Mouse (Mus musculus): Measurements from ENCODE around the gene Lrig3. TPM values are rescaled to one million over a fixed set of nuclear protein-coding genes. Genes with fewer than 3 reads are reported as not detected.

Lrig3 gene
- total RNA-seq, 2 experiments from 2014 or later, result not detected

DNA sequence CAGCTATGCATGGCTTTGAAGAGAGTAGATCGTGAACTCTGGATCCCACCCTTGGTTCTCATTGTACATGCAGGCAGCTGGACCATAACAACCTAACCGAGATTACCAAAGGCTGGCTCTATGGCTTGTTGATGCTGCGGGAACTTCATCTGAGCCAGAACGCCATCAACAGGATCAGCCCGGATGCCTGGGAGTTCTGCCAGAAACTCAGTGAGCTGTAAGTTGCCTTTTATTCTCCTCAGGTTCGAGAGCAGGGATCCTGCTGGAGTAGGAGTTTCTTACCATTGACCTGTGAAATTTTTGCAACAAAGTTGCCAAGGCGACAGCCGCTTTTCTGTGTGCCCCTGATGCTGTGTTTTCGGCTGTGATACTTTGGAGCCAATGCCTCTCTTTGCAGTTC is 31.0 kb downstream of the Lrig3 start:
- no peak for ATAC-seq (replicated peaks; ENCODE audit: low FRiP score, poor library complexity, severe bottlenecking)

DNA sequence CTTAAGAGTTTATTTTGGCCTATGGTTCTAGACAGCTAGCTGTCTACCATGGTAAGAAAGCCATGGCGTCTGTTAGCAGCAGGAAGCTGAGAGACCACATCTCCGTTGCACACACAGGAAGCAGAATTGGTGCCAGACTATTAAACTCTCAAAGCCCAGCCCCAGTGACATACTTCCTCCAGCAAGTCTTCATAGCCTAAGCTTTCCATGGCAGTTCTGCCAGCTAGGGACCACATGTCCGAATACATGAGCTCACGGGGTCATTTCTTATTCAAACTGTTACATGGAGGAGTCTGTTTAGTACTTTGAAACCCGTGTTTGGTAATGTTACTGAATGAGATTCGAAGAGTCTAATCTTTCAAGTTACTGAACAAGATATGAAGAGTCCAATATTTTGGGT is 33.6 kb downstream of the Lrig3 start:
- no peak for ATAC-seq (replicated peaks; ENCODE audit: low FRiP score, poor library complexity, severe bottlenecking)

DNA sequence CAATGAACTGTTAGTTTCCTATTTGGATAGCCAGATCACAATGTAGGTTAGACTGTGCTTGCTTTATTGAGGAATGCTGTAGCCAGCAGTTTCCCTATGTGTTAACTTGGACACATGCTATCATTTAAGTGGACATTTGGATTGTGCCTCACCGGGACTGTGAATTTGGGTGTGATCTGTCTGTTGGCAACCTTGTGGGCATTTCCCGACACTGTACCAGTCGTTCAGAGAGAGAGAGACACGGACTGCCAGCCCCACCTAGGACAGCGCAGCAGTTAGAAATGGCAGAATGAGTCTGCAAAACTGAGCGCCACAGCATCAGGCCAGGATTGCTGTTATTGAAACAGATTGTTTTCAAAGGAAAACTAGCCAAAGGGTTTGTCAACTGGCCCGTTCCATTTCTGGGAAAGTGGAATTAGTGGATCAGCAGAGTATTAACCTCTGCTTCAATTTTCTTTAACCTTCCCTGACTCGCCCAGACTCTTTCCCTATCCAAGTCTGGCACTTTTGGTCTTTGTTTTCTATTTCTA is 35.0 kb downstream of the Lrig3 start:
- ATAC-seq (replicated peaks; ENCODE audit: low FRiP score, poor library complexity, severe bottlenecking), result no peak

DNA sequence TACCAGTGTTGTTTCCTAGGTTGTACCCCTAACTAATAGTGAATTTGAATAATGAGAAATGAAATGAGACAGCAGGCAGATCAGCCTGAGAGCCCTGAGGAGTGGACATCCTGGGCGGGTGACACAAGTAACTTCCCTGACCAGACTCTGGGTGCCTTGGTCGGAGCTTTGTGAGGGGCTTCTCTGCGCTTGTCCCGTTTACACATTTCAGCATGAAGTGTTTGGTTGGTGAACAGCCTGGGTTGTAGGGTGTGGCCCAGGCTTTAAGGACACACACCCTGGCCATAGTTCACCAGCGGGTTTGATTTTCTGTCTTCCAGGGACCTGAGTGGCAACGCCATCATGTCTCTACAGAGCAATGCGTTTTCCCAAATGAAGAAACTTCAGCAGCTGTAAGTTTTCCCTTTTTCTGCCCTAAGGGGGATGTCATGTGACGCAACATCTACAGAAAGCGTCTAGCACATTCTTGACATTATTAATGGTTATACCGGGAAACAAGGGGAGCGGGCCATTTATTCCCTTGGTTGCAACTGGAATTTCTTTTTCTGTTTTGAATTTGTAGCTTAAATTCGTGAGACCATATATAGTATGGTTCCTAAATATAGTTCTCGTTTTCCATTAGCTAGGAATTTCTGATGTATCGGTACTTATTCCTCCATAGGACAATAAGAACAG is 36.2 kb downstream of the Lrig3 start:
- no peak for ATAC-seq (replicated peaks; ENCODE audit: low FRiP score, poor library complexity, severe bottlenecking)

DNA sequence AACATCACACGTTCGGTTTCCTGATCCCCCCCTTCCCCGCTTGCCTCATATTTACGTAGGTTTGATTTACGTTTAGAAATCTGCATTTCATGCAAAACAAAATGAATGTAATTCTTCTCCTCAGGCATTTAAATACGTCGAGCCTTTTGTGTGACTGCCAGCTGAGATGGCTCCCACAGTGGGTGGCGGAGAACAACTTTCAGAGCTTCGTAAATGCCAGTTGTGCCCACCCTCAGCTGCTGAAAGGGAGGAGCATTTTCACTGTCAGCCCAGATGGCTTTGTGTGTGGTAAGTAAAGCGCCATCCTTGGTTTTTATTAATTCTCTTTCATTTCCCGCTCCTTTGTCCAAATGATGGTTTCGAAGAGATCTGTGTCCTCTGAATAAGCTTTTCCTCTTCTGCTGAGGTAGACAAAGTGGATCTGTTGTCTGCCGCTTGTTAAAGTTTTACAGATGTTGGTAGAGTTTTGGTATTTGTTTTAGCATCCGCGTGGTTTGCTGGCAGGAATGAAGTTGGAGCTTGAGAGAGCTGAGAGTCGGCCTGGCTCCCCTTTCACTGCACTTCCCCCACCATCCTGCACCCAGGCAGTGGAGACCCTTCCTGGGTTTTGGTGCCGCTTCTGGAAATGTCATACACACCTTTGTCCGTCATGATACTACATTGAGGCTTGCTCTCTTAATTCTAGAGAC is 37.0 kb downstream of the Lrig3 start:
- no peak for ATAC-seq (replicated peaks; ENCODE audit: low FRiP score, poor library complexity, severe bottlenecking)

DNA sequence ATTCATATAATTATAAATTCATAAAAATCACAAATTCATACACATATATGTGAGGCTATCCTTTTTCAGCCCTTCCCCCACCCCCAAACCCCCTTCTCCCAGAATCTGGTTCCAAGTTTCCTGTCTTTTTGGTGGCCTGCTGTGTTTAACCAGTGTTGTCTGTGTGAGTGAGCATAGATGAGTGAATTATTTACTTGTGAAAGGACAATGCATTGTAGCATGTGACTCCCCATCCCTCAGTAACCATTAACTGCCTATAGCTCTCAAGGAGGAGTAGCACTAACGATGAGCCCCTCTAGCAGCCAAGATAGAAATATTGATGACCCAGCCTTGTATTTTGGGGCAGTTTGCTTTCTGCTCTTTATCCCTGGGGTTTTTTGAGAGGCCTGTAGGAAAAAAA is 37.9 kb downstream of the Lrig3 start:
- no peak for ATAC-seq (replicated peaks; ENCODE audit: low FRiP score, poor library complexity, severe bottlenecking)

DNA sequence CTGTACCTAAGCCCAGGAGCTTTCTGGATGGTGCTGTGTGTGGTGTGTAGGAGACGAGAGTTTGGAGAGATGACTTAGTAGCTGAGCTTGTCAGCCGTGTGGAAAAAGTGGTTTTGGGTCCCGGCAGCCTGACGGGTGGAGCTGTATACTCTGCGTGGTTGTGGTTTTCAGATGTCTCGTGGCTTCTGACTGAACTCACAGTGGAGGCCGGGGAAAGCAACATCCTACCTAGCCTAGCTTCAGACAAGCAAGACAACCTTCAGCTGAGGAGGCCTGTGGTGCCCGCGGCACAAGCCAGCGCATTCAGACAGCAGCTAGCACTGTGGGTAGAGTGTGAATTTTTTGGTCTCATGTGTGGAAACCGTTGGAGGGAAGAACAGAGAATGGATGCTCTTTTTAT is 47.7 kb downstream of the Lrig3 start:
- no peak for ATAC-seq (replicated peaks; ENCODE audit: low FRiP score, poor library complexity, severe bottlenecking)

DNA sequence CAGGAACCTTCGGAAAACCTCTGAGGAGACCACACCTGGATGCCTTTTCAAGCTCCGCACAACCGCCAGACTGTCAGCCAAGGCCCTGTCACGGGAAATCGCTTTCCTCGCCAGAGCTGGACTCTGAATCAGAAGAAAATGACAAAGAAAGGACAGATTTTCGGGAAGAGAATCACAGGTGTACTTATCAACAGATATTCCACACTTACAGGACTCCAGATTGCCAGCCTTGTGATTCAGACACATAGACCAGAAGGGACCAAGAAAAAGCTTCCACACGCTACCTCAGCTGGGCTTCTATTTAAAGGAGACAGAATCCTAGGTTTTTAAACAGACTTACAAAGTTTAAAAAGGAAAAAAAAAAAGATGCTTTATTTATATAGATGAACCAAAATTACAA is 48.7 kb downstream of the Lrig3 start:
- no peak for ATAC-seq (replicated peaks; ENCODE audit: low FRiP score, poor library complexity, severe bottlenecking)

DNA sequence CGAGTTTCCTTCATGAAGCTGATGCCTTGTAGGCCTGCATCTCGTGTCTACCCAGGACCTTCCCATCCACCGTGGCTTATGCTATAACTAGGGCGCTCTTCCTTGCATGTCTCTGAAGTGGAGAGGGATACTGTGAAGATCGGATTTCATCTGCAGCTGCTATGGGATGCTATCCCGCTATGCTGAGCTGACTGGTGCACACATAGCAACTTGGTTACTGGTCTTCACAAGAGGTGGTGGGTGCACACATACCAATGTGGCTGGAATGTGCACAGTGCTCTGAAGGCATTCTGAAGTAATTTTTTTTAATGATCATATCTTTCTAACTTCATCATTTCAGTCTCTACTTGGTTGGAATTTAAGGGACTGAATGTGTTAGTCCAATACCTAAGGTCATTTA is 49.7 kb downstream of the Lrig3 start:
- ATAC-seq (replicated peaks; ENCODE audit: low FRiP score, poor library complexity, severe bottlenecking), result no peak

DNA sequence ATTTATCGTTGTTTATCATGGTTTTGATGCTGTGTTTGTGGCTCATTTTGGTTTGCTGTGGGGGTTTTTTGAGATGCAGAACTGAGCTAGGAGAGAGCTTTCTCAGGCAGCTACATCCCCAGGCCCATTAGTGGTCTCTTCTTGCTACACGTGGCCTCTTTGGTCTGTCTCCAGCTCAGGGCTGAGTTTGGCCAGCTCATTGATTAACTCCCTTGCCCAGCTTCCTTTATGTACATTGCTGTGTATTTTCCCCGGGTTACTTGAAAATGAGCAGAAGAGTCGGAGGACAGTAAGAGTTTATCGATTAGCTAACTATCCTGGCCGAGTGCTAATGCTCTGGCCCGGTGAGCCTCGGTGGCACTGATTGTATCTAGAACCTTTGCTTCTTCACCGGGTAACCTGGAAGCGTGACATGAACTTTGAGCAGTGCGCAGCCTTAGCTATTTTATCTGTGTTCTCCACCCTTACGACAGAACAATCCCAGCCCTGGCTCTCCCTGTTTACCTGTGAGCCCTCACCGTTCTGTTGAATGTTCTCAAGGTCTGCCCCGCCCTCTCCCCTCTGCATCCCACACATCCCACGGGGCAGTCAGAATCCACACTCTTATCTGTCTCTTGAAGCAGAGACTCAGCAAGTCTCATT is 53.5 kb downstream of the Lrig3 start:
- no peak for ATAC-seq (replicated peaks; ENCODE audit: low FRiP score, poor library complexity, severe bottlenecking)

DNA sequence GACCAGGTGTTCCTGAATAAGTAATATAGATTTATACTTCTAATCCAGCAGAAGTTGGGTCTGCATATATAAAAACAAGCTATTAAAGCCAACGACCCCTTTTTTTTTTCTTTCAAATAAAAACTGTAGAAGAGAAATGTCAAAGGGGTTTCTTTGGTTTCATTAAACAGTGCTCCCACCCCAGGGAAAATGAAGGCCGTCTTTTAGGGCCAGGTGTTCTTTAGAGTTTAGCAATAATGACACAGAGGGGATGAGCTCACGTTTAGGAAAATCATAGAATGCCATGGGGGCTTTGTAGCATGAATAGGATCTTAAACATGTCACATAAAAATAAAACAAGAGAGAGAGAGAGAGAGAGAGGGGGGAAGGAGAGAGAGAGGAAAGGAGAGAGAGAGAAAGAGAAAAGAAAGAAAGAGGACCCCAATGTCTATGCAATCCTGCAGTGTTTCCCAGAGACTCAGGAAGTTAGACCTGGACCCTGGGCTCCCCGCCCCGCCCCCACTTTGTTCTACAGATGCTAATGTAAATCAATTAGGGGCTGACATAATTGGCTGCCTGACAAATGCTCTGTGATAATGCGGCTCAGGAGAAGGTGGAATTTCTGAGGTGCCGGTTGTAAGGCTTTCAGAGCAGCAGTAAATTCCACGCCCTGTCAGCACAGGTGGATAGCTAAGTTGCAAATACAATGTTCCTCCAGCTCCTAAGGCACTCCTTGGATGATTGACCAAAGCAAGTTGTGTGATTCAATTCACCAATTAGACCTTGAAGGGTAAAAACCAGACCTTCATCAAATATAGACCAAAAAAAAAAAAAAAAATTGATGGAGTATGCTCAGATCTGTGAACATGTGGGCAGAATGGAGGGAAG is 62.8 kb downstream of the Lrig3 start:
- ATAC-seq (replicated peaks; ENCODE audit: low FRiP score, poor library complexity, severe bottlenecking), result no peak

DNA sequence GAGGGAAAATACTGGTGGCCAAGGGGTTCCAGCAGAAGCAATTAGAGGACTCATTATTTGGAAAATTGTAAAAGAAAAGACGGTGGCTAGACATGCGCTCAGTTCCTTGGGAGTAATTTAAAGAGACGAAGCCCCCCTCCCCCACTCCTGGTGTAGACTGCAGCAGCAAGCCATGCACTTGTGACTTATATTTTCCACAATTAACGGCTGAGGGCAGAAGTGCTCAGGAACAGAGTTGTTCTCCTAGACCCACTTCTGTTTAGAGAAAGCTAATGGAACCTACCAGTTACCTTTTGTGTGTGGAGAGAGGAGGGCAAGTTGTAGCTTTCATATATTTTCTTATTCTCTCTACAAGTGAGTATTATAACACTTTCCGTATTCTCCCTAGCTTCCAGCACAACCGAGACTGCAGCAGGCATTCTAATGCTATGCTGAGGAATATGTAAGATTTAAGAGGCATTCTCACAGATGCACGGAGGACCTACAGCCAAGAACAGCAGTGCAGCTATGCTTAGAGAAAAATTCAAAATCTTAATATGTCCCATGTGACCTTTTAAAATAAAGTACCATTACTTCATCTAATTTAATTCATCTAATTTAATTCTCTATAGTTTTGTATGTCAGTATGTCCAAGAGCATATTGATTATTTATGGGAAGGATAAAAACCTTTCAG is 63.6 kb downstream of the Lrig3 start:
- ATAC-seq (replicated peaks; ENCODE audit: low FRiP score, poor library complexity, severe bottlenecking), result no peak

DNA sequence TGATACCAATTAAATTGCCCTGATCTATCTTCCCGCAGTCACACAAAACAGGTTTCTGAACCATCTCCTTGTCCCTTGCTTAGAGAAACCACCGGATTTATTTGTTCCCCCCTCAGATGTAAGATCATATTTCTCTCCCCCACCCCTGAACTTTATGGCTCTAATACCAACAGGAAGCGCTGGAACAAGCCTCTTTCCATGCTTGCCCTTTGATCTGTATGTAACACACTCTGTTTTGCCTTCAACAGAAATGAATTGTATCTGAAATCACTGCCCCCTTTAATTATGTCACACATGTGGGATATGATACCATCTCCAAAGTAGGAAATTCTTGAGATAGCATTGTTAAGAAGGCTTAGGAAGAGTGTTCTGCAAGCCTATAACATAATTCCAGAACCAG is 90.9 kb downstream of the Lrig3 start:
- ATAC-seq (replicated peaks; ENCODE audit: low FRiP score, poor library complexity, severe bottlenecking), result no peak

DNA sequence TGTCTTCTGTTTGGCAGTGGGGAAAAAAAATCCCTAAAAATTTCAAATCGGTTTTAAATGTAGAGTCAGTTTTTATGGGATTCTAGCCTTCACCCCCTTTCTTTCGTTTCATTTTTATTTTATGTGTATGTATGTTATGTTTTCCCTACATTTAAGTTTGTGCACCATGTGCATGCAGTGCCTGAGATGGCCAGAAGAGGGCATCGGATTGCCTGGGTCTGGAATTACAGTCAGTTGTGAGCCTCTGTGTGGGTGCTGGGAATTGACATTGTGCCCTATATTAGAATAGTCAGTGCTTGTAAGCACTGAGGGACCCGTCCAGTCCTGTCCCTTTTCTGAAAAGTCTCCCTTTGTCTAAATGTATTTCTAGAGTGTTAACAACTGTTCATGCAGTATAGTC is 96.8 kb downstream of the Lrig3 start:
- no peak for ATAC-seq (replicated peaks; ENCODE audit: low FRiP score, poor library complexity, severe bottlenecking)

All from erythroid progenitor cell, adult 5-6 weeks (primary cell).